Mouse (Mus musculus): ENCODE measurements around the gene Coq10b. TPM values are rescaled to one million over a fixed set of nuclear protein-coding genes. Genes with fewer than 3 reads are reported as not detected.
"Not testable (repeated sequence)": the region's sequence is repeated elsewhere in the genome, so short reads cannot be mapped to it uniquely, and the experiment has no call there.

Coq10b gene
- total and polyA plus RNA-seq, 3 experiments = 16.0 to 64.0 (median 26.7) TPM

DNA sequence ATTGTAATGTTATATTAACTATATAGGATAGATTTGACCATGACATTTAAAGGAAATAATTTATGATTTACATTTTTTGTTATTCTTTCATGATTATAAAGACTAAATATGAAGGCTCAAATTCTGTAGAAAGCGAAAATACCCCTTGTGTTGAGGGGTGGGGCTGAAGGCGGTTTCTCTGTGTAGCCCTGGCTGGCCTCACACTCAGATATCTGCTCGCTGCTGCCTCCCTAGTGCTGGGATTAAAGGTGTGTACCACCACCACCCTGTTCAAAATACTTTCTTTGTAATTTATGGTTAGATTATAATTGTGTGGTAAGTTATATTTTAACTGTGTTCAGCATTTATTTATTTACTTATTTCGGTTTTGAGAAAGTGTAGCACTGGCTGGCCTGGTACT is 9.2 kb downstream of the Coq10b start:
- DNase-seq = no peak
- H3K27ac ChIP-seq = no peak overlapping the region

DNA sequence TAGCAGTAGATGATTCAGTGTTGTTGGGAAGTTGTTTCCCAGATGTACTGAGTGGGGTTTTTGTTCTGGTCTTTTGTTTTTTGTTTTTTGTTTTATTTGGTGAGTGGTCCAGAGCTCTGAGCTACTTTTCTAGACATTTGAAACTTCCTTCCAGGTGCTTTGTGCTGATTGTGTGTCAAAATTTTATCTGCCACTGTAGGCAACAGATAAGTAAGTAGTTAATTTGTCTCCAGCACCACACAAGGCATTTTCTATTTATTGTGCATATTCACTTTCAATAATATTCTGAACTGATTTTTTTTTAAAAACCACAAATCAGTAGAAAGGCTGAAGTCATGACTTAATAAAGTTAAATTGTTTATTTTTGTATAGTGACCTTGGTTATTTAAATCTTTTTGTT is 19.8 kb downstream of the Coq10b start:
- H3K79me2 ChIP-seq (replicated peaks; ENCODE audit: control insufficient read depth, insufficient read depth, low read length); H3K4me3 ChIP-seq; DNase-seq; H3K4me1 ChIP-seq (ENCODE audit: control insufficient read depth, insufficient read depth, low read length); H3K27me3 ChIP-seq (ENCODE audit: control insufficient read depth, insufficient read depth, low read length); H3K9ac ChIP-seq (ENCODE audit: low read depth, low read length); intact Hi-C loops (cut with DNase I); H3K27ac ChIP-seq: not testable (repeated sequence)
- H3K36me3 ChIP-seq (ENCODE audit: control insufficient read depth, insufficient read depth, low read length) = peaks cover 32% of the 10 kb centered on the region

More for the DNA sequence above, 9.2 kb downstream of the Coq10b start:
- H3K36me3 ChIP-seq (ENCODE audit: control insufficient read depth, insufficient read depth, low read length) = peaks cover 32% of the 10 kb centered on the region
- no peak overlapping the region for H3K4me3 ChIP-seq
- H3K27me3 ChIP-seq (ENCODE audit: control insufficient read depth, insufficient read depth, low read length) = no peaks in the 10 kb centered on the region
- peaks cover 8% of the 10 kb centered on the region; the same call in 1 of the 2 replicates for H3K79me2 ChIP-seq (replicated peaks; ENCODE audit: control insufficient read depth, insufficient read depth, low read length)
- intact Hi-C loops (cut with DNase I) = no loop called here
- 92% methylated on average over 4 of the region's 4 CpGs for WGBS
- TF ChIP-seq CTCF (IDR thresholded peaks at IDR 0.05) = no peak
- TF ChIP-seq EP300 (IDR thresholded peaks at IDR 0.05; ENCODE audit: insufficient read depth, low read depth, low read length) = no peak
- H3K4me1 ChIP-seq (ENCODE audit: control insufficient read depth, insufficient read depth, low read length) = peaks cover 16% of the 10 kb centered on the region
- H3K9ac ChIP-seq (ENCODE audit: low read depth, low read length) = no peak overlapping the region

DNA sequence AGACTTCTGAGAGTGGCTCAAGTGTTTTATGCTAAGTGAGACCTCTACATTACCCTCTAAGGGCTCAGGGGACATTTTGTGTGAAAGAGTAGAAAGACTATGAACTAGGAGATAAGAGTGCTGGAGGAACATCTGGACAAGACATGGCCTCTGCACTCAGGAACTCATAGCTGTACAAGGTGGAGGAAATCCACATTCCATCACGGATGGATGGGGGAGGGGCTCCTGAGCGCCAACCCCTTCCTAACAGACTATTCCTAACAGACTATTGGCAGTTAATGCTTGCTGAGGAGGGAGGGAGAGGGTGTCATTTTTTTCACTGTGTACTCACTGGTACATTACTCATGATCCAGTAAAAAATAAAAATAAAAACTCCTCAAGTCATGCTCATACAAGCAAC is 22.2 kb downstream of the Coq10b start:
- Histone ChIP-seq H3K27ac (peak overlapping the region; percentile 48; the same call in 1 of the 2 replicates), H3K9ac (ENCODE audit: low read depth, low read length) (no peak overlapping the region), H3K4me1 (ENCODE audit: control insufficient read depth, insufficient read depth, low read length) (no peaks in the 10 kb centered on the region; the same call in 1 of the 2 replicates), H3K27me3 (ENCODE audit: control insufficient read depth, insufficient read depth, low read length) (no peaks in the 10 kb centered on the region), H3K36me3 (ENCODE audit: control insufficient read depth, insufficient read depth, low read length) (peaks cover 37% of the 10 kb centered on the region), H3K4me3 (no peak overlapping the region), H3K79me2 (replicated peaks; ENCODE audit: control insufficient read depth, insufficient read depth, low read length) (no peaks in the 10 kb centered on the region)
- intact Hi-C loops (cut with DNase I) = no loop called here
- WGBS = 17% methylated on average over 2 of the region's 2 CpGs
- DNase-seq = no peak
- TF ChIP-seq CTCF (IDR thresholded peaks at IDR 0.05) = no peak
- TF ChIP-seq POLR2A (IDR thresholded peaks at IDR 0.05; ENCODE audit: insufficient read depth, low read depth, low read length) = no peak
- TF ChIP-seq EP300 (IDR thresholded peaks at IDR 0.05; ENCODE audit: insufficient read depth, low read depth, low read length) = no peak

DNA sequence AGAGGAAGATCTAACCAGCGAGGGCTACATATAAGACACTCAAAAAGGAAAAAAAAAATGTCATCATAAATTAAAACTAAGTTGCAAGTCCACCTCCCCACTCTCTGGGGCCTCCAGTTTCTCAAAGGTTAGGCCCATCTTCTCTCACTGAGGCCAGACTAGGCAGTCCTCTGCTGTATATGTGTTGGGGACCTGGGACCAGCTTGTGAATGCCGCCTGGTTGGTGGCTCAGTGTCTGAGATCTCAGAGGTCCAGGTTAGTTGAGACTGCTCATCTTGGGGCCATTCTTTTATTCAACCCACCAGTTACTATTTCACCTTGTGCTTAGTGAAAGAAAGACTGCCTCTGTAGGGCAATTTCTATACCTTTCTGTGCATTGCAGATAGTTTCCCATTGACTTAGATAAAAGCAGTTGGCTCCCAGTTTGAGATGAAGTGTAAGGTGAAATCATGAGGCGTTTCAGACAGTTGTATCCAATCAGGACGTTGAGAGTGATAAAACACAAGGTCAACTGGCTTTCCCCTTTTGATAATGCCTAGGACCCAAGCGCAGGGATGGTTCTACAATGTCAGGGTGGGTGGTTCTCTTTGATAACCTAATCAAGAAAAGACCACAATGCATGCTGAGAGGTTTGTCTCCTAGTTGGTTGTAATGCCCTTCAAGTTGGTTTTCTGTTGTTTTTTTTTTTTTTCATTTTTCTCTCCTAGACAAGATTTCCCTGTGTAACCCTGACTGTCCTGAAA is 23.3 kb downstream of the Coq10b start:
- H3K27ac ChIP-seq = peak overlapping the region; percentile 48

GRCm38 (mm10) chr1:55076395-55076743 is 23.8 kb downstream of the Coq10b start:
- no peak overlapping the region for H3K27ac ChIP-seq
- intact Hi-C loops (cut with DNase I) = no loop called here
- DNase-seq = no peak
- no peaks in the 10 kb centered on the region; the same call in 1 of the 2 replicates for H3K4me1 ChIP-seq (ENCODE audit: control insufficient read depth, insufficient read depth, low read length)
- peaks cover 47% of the 10 kb centered on the region for H3K36me3 ChIP-seq (ENCODE audit: control insufficient read depth, insufficient read depth, low read length)
- H3K4me3 ChIP-seq = no peak overlapping the region
- no peaks in the 10 kb centered on the region for H3K79me2 ChIP-seq (replicated peaks; ENCODE audit: control insufficient read depth, insufficient read depth, low read length)
- H3K9ac ChIP-seq (ENCODE audit: low read depth, low read length) = no peak overlapping the region
- no peaks in the 10 kb centered on the region for H3K27me3 ChIP-seq (ENCODE audit: control insufficient read depth, insufficient read depth, low read length)
- TF ChIP-seq EP300 (IDR thresholded peaks at IDR 0.05; ENCODE audit: insufficient read depth, low read depth, low read length) (no peak), POLR2A (IDR thresholded peaks at IDR 0.05; ENCODE audit: insufficient read depth, low read depth, low read length) (no peak), CTCF (IDR thresholded peaks at IDR 0.05) (no peak)

More for the DNA sequence above, 23.3 kb downstream of the Coq10b start:
- intact Hi-C loops (cut with DNase I) = no loop called here
- Histone ChIP-seq H3K4me3 (no peak overlapping the region), H3K4me1 (ENCODE audit: control insufficient read depth, insufficient read depth, low read length) (no peaks in the 10 kb centered on the region; the same call in 1 of the 2 replicates), H3K79me2 (replicated peaks; ENCODE audit: control insufficient read depth, insufficient read depth, low read length) (no peaks in the 10 kb centered on the region), H3K27me3 (ENCODE audit: control insufficient read depth, insufficient read depth, low read length) (no peaks in the 10 kb centered on the region), H3K9ac (ENCODE audit: low read depth, low read length) (no peak overlapping the region), H3K36me3 (ENCODE audit: control insufficient read depth, insufficient read depth, low read length) (peaks cover 42% of the 10 kb centered on the region)
- TF ChIP-seq POLR2A (IDR thresholded peaks at IDR 0.05; ENCODE audit: insufficient read depth, low read depth, low read length) = no peak
- TF ChIP-seq EP300 (IDR thresholded peaks at IDR 0.05; ENCODE audit: insufficient read depth, low read depth, low read length) = no peak
- TF ChIP-seq CTCF (IDR thresholded peaks at IDR 0.05) = no peak
- no peak for DNase-seq
- WGBS = 53% methylated on average over 5 of the region's 5 CpGs

DNA sequence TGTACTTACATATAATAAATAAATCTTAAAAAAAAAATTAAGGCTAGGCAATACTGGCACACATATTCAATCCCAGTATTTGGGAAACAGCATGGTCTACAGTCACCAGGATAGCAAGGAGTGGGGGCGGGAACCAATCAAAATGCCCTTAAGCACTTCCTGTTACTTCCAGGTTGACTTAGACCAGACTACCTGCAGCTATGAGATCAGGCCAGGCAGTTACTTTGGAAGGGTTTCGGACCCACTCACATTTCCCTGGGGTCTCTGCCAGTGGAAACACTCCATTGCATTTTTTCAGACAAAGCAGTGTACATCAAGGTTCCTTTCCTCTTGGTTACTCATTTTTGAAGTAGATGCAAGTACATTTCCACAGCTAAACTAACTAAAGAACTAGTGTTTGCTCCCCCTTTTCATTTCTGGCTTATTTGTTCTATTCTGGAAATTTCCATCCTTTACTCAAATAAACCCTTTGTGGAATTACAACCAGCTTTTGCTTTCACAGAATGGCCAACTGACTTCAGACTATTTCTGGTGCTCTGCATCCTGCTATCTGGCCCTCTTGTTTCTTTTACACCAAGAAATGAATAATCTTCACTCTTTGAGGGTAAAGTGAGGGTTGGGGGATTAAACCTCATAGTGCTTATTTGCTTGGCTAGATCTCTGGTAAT is 24.4 kb downstream of the Coq10b start:
- Histone ChIP-seq H3K4me3 (no peak overlapping the region), H3K9ac (ENCODE audit: low read depth, low read length) (no peak overlapping the region), H3K79me2 (replicated peaks; ENCODE audit: control insufficient read depth, insufficient read depth, low read length) (no peaks in the 10 kb centered on the region), H3K4me1 (ENCODE audit: control insufficient read depth, insufficient read depth, low read length) (no peaks in the 10 kb centered on the region; the same call in 1 of the 2 replicates), H3K36me3 (ENCODE audit: control insufficient read depth, insufficient read depth, low read length) (peaks cover 43% of the 10 kb centered on the region), H3K27ac (no peak overlapping the region), H3K27me3 (ENCODE audit: control insufficient read depth, insufficient read depth, low read length) (no peaks in the 10 kb centered on the region)
- intact Hi-C loops (cut with DNase I) = no loop called here
- no peak for TF ChIP-seq EP300 (IDR thresholded peaks at IDR 0.05; ENCODE audit: insufficient read depth, low read depth, low read length)
- no peak for TF ChIP-seq CTCF (IDR thresholded peaks at IDR 0.05)
- TF ChIP-seq POLR2A (IDR thresholded peaks at IDR 0.05; ENCODE audit: insufficient read depth, low read depth, low read length) = no peak
- 86% methylated on average over 2 of the region's 2 CpGs for WGBS
- DNase-seq = no peak

Measured in heart, adult 2 months (tissue).